Mouse (Mus musculus): ENCODE measurements around the gene Calcoco2.

- TF ChIP-seq POLR2A (IDR thresholded peaks at IDR 0.05; ENCODE audit: borderline replicate concordance, extremely low read depth, low read depth, low read length) (no peak), CTCF (IDR thresholded peaks at IDR 0.05; ENCODE audit: insufficient read depth, low read length) (no peak)
These were observed 41.4 kb downstream of the Calcoco2 start for GRCm38 (mm10) chr11:96070353-96070752.

Data from lung, adult 2 months (tissue).